Mouse (Mus musculus) urinary bladder, postnatal 25 days (tissue): ENCODE measurements around the gene Actrt2.
A peak's percentile ranks its signal among the peaks of the same experiment; 100 is the strongest.

Source experiments
- DNase-seq: peaks from one replicate; pipeline ENCODE4 v3.0.0; 2022; ENCODE audit warnings: low spot score

The Actrt2 gene

DNA sequence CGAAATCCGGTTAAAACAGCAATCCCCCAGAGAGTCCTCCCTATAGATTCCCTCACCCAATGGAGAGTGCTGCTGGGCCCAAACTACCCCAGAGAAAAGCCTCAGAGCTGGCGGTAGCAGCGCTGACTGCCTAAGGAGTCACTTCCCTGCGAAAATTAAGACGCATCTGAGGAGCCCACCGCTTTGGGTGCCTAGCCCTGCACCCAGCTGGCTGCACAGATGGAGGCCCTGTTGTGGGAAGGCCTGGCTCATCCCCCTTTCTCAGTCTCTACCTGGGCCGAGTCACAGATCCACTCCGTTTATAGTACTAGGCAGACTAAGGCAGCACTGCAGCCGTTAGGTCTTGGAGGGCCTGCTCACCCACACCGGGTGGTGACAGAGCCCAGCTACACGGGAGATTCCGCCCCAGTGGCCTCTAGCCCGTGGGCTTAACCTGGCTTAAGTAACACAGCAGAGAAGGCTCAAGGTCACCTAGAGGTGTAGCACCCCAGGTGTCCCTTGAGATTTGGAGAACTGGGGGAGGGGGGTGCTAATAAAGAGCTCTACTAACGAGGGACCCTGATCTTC lies 29.3 kb downstream of the Actrt2 start:
- DNase-seq = no peak

- no peak for DNase-seq
Measured at GRCm38 (mm10) chr4:154637468-154638319, 30.0 kb downstream of the Actrt2 start.

DNA sequence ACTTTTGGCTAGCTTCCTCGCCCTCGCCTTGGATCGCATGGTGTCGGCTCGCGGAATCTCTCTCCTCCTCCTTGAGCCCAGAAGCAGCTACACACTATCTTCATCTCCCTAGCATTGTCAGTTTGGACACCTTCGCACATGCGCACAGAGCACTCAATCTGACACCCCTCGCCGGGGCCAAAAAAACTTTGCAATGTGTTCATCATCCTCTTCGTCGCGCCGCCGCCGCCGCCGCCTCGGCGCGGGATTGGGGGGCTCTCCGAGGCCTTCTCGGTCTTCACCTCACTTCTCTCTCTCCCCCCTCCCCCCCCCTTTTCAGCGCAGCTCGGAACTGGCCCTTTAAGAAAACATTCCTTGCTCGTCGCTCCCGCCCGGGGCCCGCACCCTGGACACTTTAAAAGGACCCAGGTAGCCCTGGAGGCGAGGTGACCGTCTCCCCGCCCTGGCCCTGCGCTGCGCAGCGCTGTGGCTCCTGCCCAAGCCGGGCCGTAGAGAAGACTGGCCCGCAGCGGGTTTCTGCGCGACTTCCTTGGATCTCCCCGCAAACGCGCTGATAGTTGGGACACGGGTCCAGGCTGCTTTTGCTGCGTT lies 30.9 kb downstream of the Actrt2 start, which contains the start of gene Prdm16:
Gene Prdm16, minus strand, starts transcription at position 153 of the 591 bp plus-strand sequence.
- peak; percentile 23 for DNase-seq

DNA sequence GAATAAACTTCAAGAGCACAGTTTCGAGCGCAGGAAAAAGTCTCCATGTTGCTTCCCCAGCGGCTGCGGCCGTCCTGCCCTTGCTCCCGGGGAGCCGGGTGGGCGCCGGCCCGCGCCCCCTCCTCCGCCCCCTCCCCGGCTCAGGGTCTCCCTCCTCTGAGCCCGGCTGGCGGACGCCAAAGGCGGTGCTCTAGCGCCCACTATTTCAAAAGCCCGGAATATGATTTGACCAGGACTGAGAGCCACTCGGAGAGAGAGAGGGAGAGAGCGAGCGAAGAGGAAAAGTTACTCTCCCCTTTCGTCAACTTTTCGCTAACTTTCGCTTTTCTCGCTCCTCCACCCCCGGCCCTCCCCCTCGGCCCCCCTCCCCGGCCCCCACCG lies 31.6 kb downstream of the Actrt2 start:
- peak; percentile 30 for DNase-seq

DNA sequence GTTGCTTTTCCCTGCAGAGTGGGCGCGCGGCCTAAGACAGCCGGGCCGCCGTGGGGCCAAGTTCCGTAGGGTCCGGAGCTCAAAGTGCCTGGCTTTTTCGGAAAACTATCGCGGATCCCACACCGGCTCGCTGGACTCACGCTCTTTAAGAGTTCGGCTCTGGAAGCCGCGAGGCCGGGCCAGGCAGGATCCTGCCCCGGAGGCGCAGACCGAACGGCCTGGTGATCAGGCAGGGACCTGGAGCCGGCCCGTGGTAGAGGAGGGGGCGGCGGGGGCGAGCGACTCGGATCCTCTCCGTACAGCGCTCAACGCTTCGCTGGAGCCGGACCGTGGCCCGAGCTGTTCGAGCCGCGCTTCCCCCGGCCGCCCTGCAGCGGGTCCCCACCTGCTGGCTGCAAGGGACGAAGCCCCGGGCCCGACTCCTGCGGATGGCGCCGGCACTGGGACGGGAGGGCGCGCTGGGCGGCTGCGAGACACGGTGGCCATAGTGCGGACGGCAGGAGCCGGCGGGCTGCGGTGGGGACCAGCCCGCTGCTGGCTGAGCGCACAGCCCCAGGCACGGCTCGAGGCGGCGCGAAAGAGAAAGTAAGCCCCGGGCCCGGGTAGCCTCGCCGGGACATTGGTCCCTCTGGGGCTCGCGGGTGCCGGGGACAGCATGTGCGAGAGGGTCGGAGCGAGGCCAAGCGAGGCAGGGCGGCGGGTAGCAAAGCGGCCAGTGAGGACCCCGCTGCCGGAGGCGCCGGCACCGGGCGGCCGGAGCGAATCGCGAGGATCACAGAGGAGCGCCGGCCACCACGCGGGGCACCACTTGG lies 32.2 kb downstream of the Actrt2 start:
- DNase-seq = peak; percentile 41

- DNase-seq = no peak
Measured at GRCm38 (mm10) chr4:154634470-154635240, 33.0 kb downstream of the Actrt2 start.

DNA sequence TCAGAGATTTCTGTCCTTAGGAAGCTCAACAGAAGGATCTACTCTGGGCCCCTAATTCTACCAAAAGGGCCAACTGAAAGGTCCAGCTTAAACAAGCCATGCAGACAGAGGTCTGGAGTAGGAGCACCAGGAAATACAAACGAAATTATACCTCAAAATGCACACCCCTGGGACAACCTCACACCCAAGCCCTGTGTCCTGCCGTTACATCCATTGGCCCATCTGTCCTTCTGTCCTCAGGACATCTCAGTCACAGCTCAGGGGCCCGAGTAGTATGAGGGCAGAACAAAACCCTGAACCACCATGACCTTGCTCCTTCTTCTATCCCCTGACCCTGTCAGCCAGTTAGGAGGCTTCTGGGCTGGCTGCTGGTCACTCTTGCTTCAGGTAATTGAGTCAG lies 33.7 kb downstream of the Actrt2 start:
- DNase-seq = no peak

GRCm38 (mm10) chr4:154632800-154633764 lies 34.6 kb downstream of the Actrt2 start:
- DNase-seq = no peak

- DNase-seq = no peak
Measured at GRCm38 (mm10) chr4:154630763-154631162, 36.9 kb downstream of the Actrt2 start.

- no peak for DNase-seq
Measured at GRCm38 (mm10) chr4:154627419-154628142, 40.1 kb downstream of the Actrt2 start.

DNA sequence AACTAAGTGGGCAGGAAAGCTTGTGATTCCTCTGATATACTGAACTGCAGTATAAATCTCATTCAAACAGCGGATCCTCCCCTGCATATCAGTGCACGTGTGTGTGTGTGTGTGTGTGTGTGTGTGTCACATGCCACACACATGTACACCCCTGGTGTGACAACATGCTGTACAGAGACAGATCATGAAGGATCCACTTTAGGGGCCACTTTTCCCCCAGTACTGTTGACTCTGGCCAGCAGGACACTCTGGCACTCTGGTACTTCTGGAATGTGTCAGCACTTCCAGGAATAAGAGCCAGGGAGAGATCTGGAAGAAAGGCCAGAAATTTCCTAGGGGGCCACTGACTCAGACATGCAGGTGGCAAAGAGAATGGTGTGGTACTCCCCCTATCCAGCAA lies 41.4 kb downstream of the Actrt2 start:
- DNase-seq = no peak

DNA sequence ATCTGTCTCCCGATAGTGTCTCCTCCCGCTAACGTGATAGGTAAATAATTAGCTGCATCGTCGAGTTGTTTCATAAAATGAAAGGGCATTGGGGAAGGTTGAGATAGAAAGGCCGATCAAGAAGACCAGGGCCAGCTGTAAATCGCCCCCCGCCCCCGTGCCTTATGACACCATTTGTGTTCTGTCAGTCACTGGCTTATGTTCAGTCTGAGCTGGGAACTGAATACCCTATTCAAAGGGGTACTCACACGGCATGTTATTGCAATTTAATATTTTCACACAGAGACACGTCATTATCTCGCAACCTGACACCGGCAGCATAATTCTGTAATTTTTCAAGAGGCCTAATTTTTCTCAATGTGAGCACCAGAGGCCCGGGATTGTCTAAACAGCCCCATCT lies 42.0 kb downstream of the Actrt2 start:
- DNase-seq = no peak

DNA sequence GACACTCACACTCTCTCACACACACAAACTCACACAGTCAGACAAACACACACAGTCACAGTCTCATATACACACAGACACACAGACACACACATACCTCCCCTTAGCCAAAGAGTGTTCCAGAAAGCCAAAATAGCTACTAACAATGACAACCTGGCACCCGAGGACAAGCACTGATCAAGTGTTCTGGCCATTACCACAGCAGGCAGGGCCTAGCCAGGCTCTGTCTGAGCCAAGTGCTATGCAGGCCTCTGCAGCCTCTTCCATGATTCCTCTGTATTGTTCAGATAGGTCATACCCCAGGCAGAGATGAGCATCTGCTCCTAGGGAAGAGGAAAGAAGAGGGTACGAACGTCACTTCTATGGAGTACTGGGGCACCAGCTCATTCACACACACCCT lies 44.4 kb downstream of the Actrt2 start:
- no peak for DNase-seq

- no peak for DNase-seq
Measured at GRCm38 (mm10) chr4:154622521-154622920, 45.1 kb downstream of the Actrt2 start.
